Comparison of ENCODE assay signal across 13 mouse cellular contexts in genomic region chr12:24747297-24747696, GRCm38 (mm10). TPM values are rescaled to one million over a fixed set of nuclear protein-coding genes. Genes with fewer than 3 reads are reported as not detected.
DNase-seq lines count a peak whose midpoint lies in the region; ATAC-seq and TF ChIP-seq lines count a peak whose summit lies in the region.
"Had no signal": no experiment of that assay in that cellular context is flagged by ENCODE, and none has a peak within 500 bp of the region (broad histone marks: within the 10 kb centered on the region; RNA-seq: fewer than 3 reads in every experiment).

No protein-coding gene starts in this region.

- peaks cover 13% of the 10 kb centered on the region for H3K4me1 ChIP-seq in kidney, embryonic 15.5 days
- no peaks in the 10 kb centered on the region for H3K4me1 ChIP-seq in kidney, adult 2 months (ENCODE audit: control insufficient read depth, insufficient read depth, low read length)
- H3K4me1 ChIP-seq in brown adipose tissue, adult 24 weeks (ENCODE audit: control insufficient read depth, insufficient read depth, insufficient read length, low read length) = peaks cover 4% of the 10 kb centered on the region
- peaks cover 19% of the 10 kb centered on the region for H3K4me1 ChIP-seq in limb, embryonic 12.5 days (replicated peaks)

- no peaks in the 10 kb centered on the region for H3K27me3 ChIP-seq in kidney, embryonic 15.5 days
- no peaks in the 10 kb centered on the region for H3K27me3 ChIP-seq in kidney, adult 2 months (replicated peaks; ENCODE audit: control insufficient read depth, insufficient read depth, low read length)
- no peaks in the 10 kb centered on the region for H3K27me3 ChIP-seq in limb, embryonic 12.5 days
- H3K27me3 ChIP-seq: heart, embryonic 15.5 days had no signal

- peak overlapping the region; percentile 37; the same call in 1 of the 2 replicates for H3K27ac ChIP-seq in kidney, embryonic 15.5 days
- H3K27ac ChIP-seq in kidney, adult 2 months (ENCODE audit: insufficient read depth, low read depth, low read length) = no peak overlapping the region
- H3K27ac ChIP-seq in brown adipose tissue, adult 24 weeks (replicated peaks; ENCODE audit: low read depth, low read length) = peak overlapping the region; percentile 31; the same call in 1 of the 2 replicates
- H3K27ac ChIP-seq in limb, embryonic 12.5 days = 0 out of 2 replicates have a peak overlapping the region, but pooled peaks have one; percentile 62

- no peak for TF ChIP-seq CTCF in kidney, adult 2 months (conservative IDR thresholded peaks at IDR 0.05; ENCODE audit: insufficient read depth, insufficient read length, low read depth, low read length)
- TF ChIP-seq CTCF in brain, embryonic 14.5 days (IDR thresholded peaks at IDR 0.05; ENCODE audit: borderline replicate concordance, extremely low read depth, insufficient read depth, insufficient read length) = no peak

- no peak overlapping the region for H3K4me2 ChIP-seq in kidney, embryonic 15.5 days
- H3K4me2 ChIP-seq in limb, embryonic 12.5 days = no peak overlapping the region
- H3K4me2 ChIP-seq: heart, embryonic 15.5 days had no signal

- H3K36me3 ChIP-seq in kidney, embryonic 15.5 days = no peaks in the 10 kb centered on the region
- H3K36me3 ChIP-seq in kidney, adult 2 months (ENCODE audit: control insufficient read depth, insufficient read depth, low read length) = no peaks in the 10 kb centered on the region
- H3K36me3 ChIP-seq in limb, embryonic 12.5 days = no peaks in the 10 kb centered on the region
- H3K36me3 ChIP-seq: heart, embryonic 15.5 days had no signal

- H3K4me3 ChIP-seq in kidney, embryonic 15.5 days (replicated peaks) = no peak overlapping the region
- H3K4me3 ChIP-seq in kidney, adult 2 months (ENCODE audit: insufficient read depth, low read depth, low read length) = no peak overlapping the region
- no peak overlapping the region for H3K4me3 ChIP-seq in brown adipose tissue, adult 24 weeks (ENCODE audit: insufficient read depth, low read depth, low read length)
- no peak overlapping the region for H3K4me3 ChIP-seq in limb, embryonic 12.5 days (replicated peaks)
- H3K4me3 ChIP-seq: heart, embryonic 15.5 days; myocyte had no signal

- ATAC-seq in kidney, embryonic 15.5 days (replicated peaks; ENCODE audit: low FRiP score) = no peak
- no peak for ATAC-seq in limb, embryonic 12.5 days (ENCODE audit: insufficient number of reproducible peaks, insufficient read depth, low FRiP score, low TSS enrichment, low read depth)
- ATAC-seq: CD4-positive, CD25-positive, alpha-beta regulatory T cell, adult 4 months had no signal

- H3K9me3 ChIP-seq in kidney, embryonic 15.5 days (replicated peaks) = no peaks in the 10 kb centered on the region
- no peaks in the 10 kb centered on the region for H3K9me3 ChIP-seq in limb, embryonic 12.5 days
- H3K9me3 ChIP-seq: heart, embryonic 15.5 days had no signal

- DNase-seq in kidney, adult 2 months = no peak
- DNase-seq in brain, embryonic 14.5 days (ENCODE audit: low read depth) = peak; percentile 22
- no peak for DNase-seq in cerebellum, adult 9-10 months
- no peak for DNase-seq in kidney, postnatal 25 days
- DNase-seq: adrenal gland, postnatal 10 days; cerebellum, postnatal 10 days; thymus, postnatal 25 days had no signal

- WGBS in kidney, embryonic 15.5 days = 60% methylated on average over 8 of the region's 8 CpGs
- 65% methylated on average over 8 of the region's 8 CpGs for WGBS in kidney, adult 2 months
- 61% methylated on average over 8 of the region's 8 CpGs for WGBS in limb, embryonic 12.5 days

- no peak for TF ChIP-seq POLR2A in kidney, adult 2 months (IDR thresholded peaks at IDR 0.05; ENCODE audit: low read depth, low read length)
- no peak for TF ChIP-seq POLR2A in brain, embryonic 14.5 days (IDR thresholded peaks at IDR 0.05; ENCODE audit: borderline replicate concordance, extremely low read depth, insufficient read depth, insufficient read length, poor library complexity, severe bottlenecking)

- no peak overlapping the region for H3K9ac ChIP-seq in kidney, embryonic 15.5 days
- H3K9ac ChIP-seq in limb, embryonic 12.5 days (replicated peaks) = no peak overlapping the region
- H3K9ac ChIP-seq: heart, embryonic 15.5 days had no signal

RNA-seq across cellular contexts. Expression of gene Rrm2, which starts 39.3 kb away (rescaled TPM):
- polyA plus RNA-seq in kidney, embryonic 15.5 days (2015; fragmentation: Nextera tagmentation; extraction: Ambion mirVana) = 246 and 248 TPM in 2 replicates
- polyA plus RNA-seq in kidney, adult 2 months (2012; rRNA removed) = 1.3 and 1.6 TPM in 2 replicates
- polyA plus RNA-seq in brain, embryonic 14.5 days (2012; rRNA removed) = 38.1 and 47.0 TPM in 2 replicates
- 0.63 TPM in 2 replicates for polyA plus RNA-seq in brown adipose tissue, adult 24 weeks (2012; ENCODE audit: insufficient read depth, insufficient read length, missing spikeins)
- polyA plus RNA-seq in limb, embryonic 12.5 days (2016; fragmentation: Nextera tagmentation; extraction: Ambion mirVana) = 367 and 394 TPM in 2 replicates

Comparison
In these comparisons a context has a peak if more than half of its experiments do, and no peak if none do; other contexts are left out.
1. RNA of gene Rrm2, which starts 39.3 kb away (polyA plus RNA-seq): 367 to 394 TPM in limb, embryonic 12.5 days, 246 to 248 TPM in kidney, embryonic 15.5 days and 38.1 to 47.0 TPM in brain, embryonic 14.5 days; 1.3 to 1.6 TPM in kidney, adult 2 months and 0.63 TPM in brown adipose tissue, adult 24 weeks; every median in the first group is over 10 times any median in the second.